In genomic region chr4:95746954-95747353, GRCm38 (mm10) we compare ENCODE assay signal across 28 mouse cellular contexts.
DNase-seq lines count a peak whose midpoint lies in the region; ATAC-seq lines count a peak whose summit lies in the region.
"Had no signal": no experiment of that assay in that cellular context is flagged by ENCODE, and none has a peak within 500 bp of the region (broad histone marks: within the 10 kb centered on the region; RNA-seq: fewer than 3 reads in every experiment).

No protein-coding gene starts in this region.

- H3K4me3 ChIP-seq in kidney, embryonic 15.5 days (replicated peaks) = no peak overlapping the region
- H3K4me3 ChIP-seq in embryonic facial prominence, embryonic 15.5 days (replicated peaks) = no peak overlapping the region
- H3K4me3 ChIP-seq in limb, embryonic 12.5 days (replicated peaks) = no peak overlapping the region
- H3K4me3 ChIP-seq: erythroblast, embryonic 14.5 days; gastrocnemius, adult 2 months; heart, adult 2 months; heart, embryonic 13.5 days; hindbrain, embryonic 10.5 days; hindbrain, embryonic 15.5 days; lung, embryonic 15.5 days; midbrain, embryonic 13.5 days; neural tube, embryonic 13.5 days had no signal

- WGBS in kidney, embryonic 15.5 days = 91% methylated on average over 6 of the region's 6 CpGs
- WGBS in embryonic facial prominence, embryonic 15.5 days = 55% methylated on average over 6 of the region's 6 CpGs
- 67% methylated on average over 6 of the region's 6 CpGs for WGBS in limb, embryonic 12.5 days

- DNase-seq in kidney, adult 18-20 months = peak; percentile 45
- DNase-seq in kidney, postnatal 10 days = peak; percentile 49
- DNase-seq in left cerebral cortex, adult 9 months (ENCODE audit: low spot score in 2 of 2) = no peak
- no peak for DNase-seq in cerebellum, adult 18-20 months
- no peak for DNase-seq in ovary, postnatal 14 days (ENCODE audit: low spot score)
- DNase-seq: adrenal gland, postnatal 25 days; cerebellum, adult 2 months; cerebellum, postnatal 14 days; gastrocnemius, adult 2 months; heart, adult 2 months; heart, postnatal 10 days; layer of hippocampus, postnatal 36 days; right cerebral cortex, postnatal 14 days; thymus, postnatal 4 days had no signal

- no peak overlapping the region for H3K27ac ChIP-seq in kidney, embryonic 15.5 days
- no peak overlapping the region for H3K27ac ChIP-seq in embryonic facial prominence, embryonic 15.5 days (replicated peaks)
- peak overlapping the region; percentile 54 for H3K27ac ChIP-seq in limb, embryonic 12.5 days
- H3K27ac ChIP-seq: gastrocnemius, adult 2 months; heart, embryonic 13.5 days; hindbrain, embryonic 10.5 days; hindbrain, embryonic 15.5 days; kidney, postnatal 0 days; lung, embryonic 15.5 days; midbrain, embryonic 13.5 days; neural tube, embryonic 13.5 days had no signal

- no peak overlapping the region for H3K4me2 ChIP-seq in kidney, embryonic 15.5 days
- H3K4me2 ChIP-seq in embryonic facial prominence, embryonic 15.5 days (replicated peaks) = no peak overlapping the region
- no peak overlapping the region for H3K4me2 ChIP-seq in limb, embryonic 12.5 days
- H3K4me2 ChIP-seq: heart, embryonic 13.5 days; hindbrain, embryonic 15.5 days; lung, embryonic 15.5 days; midbrain, embryonic 13.5 days; neural tube, embryonic 13.5 days had no signal

- 0 out of 2 replicates have a peak, but pooled peaks cover 5% of the 10 kb centered on the region for H3K4me1 ChIP-seq in kidney, embryonic 15.5 days
- peaks cover 12% of the 10 kb centered on the region; the same call in 1 of the 2 replicates for H3K4me1 ChIP-seq in embryonic facial prominence, embryonic 15.5 days
- peaks cover 31% of the 10 kb centered on the region for H3K4me1 ChIP-seq in limb, embryonic 12.5 days (replicated peaks)
- H3K4me1 ChIP-seq: hindbrain, embryonic 10.5 days; hindbrain, embryonic 15.5 days; lung, embryonic 15.5 days; midbrain, embryonic 13.5 days; neural tube, embryonic 13.5 days had no signal

- no peaks in the 10 kb centered on the region for H3K27me3 ChIP-seq in kidney, embryonic 15.5 days
- no peaks in the 10 kb centered on the region for H3K27me3 ChIP-seq in embryonic facial prominence, embryonic 15.5 days
- no peaks in the 10 kb centered on the region for H3K27me3 ChIP-seq in limb, embryonic 12.5 days
- H3K27me3 ChIP-seq: heart, embryonic 13.5 days; hindbrain, embryonic 15.5 days; lung, embryonic 15.5 days; midbrain, embryonic 13.5 days; neural tube, embryonic 13.5 days had no signal

- no peaks in the 10 kb centered on the region for H3K9me3 ChIP-seq in kidney, embryonic 15.5 days (replicated peaks)
- no peaks in the 10 kb centered on the region for H3K9me3 ChIP-seq in embryonic facial prominence, embryonic 15.5 days (replicated peaks)
- no peaks in the 10 kb centered on the region for H3K9me3 ChIP-seq in limb, embryonic 12.5 days
- H3K9me3 ChIP-seq: heart, embryonic 13.5 days; hindbrain, embryonic 10.5 days; hindbrain, embryonic 15.5 days; lung, embryonic 15.5 days; midbrain, embryonic 13.5 days; neural tube, embryonic 13.5 days had no signal

- H3K9ac ChIP-seq in kidney, embryonic 15.5 days = no peak overlapping the region
- H3K9ac ChIP-seq in embryonic facial prominence, embryonic 15.5 days = no peak overlapping the region
- H3K9ac ChIP-seq in limb, embryonic 12.5 days (replicated peaks) = no peak overlapping the region
- H3K9ac ChIP-seq: heart, embryonic 13.5 days; hindbrain, embryonic 15.5 days; lung, embryonic 15.5 days; midbrain, embryonic 13.5 days; neural tube, embryonic 13.5 days had no signal

- ATAC-seq in kidney, embryonic 15.5 days (replicated peaks; ENCODE audit: low FRiP score) = no peak
- ATAC-seq in embryonic facial prominence, embryonic 15.5 days (ENCODE audit: insufficient number of reproducible peaks, low FRiP score, low TSS enrichment, low read depth) = peak; percentile 47; the same call in 1 of the 2 replicates
- no peak for ATAC-seq in limb, embryonic 12.5 days (ENCODE audit: insufficient number of reproducible peaks, insufficient read depth, low FRiP score, low TSS enrichment, low read depth)
- ATAC-seq: CD4-positive, CD25-positive, alpha-beta regulatory T cell, adult 4 months; forebrain, embryonic 16.5 days; inflammation-experienced regulatory T-cells, adult 6 months; midbrain, embryonic 13.5 days had no signal

- H3K36me3 ChIP-seq in kidney, embryonic 15.5 days = no peaks in the 10 kb centered on the region
- H3K36me3 ChIP-seq in embryonic facial prominence, embryonic 15.5 days = no peaks in the 10 kb centered on the region
- no peaks in the 10 kb centered on the region for H3K36me3 ChIP-seq in limb, embryonic 12.5 days
- H3K36me3 ChIP-seq: heart, embryonic 13.5 days; hindbrain, embryonic 10.5 days; hindbrain, embryonic 15.5 days; lung, embryonic 15.5 days; midbrain, embryonic 13.5 days; neural tube, embryonic 13.5 days had no signal

Comparison
In these comparisons a context has a peak if more than half of its experiments do, and no peak if none do; other contexts are left out.
1. DNase-seq: peak in kidney, adult 18-20 months (single experiment) and kidney, postnatal 10 days (single experiment); none in left cerebral cortex, adult 9 months (0 of 2), cerebellum, adult 18-20 months (0 of 2) and ovary, postnatal 14 days (single experiment).